Mouse (Mus musculus) lung, adult 2 months (tissue): ENCODE measurements at regions not wholly inside any gene's neighbourhood (a gene's known extent, or its start where the extent isn't known, plus 50 kb on each side); places are given as distances from the start of the nearest gene placed in this dataset.

Experiments used
- DNase-seq: peaks from one replicate; pipeline ENCODE4 v3.0.0; 2022
- H3K4me1 ChIP-seq: fragments of 200-500 bp; 2 replicates; pipeline ENCODE4 v1.6.1; 2011; ENCODE audit warnings: low read length; ENCODE audit not compliant: control insufficient read depth, insufficient read depth
- H3K4me3 ChIP-seq: fragments of 200-500 bp; replicated peaks from 2 replicates; pipeline ENCODE3; 2011; ENCODE audit warnings: low read depth, mild to moderate bottlenecking, control low read depth, low read length; ENCODE audit errors: extremely low read depth
- CTCF ChIP-seq: fragments of 200-500 bp; IDR thresholded peaks from 2 replicates; pipeline ENCODE4 v1.5.1; 2011; ENCODE audit warnings: mild to moderate bottlenecking, low read length, control low read depth; ENCODE audit not compliant: insufficient read depth
- POLR2A ChIP-seq: fragments of 200-500 bp; IDR thresholded peaks from 2 replicates; pipeline ENCODE4 v1.6.1; 2011; ENCODE audit warnings: low read depth, mild to moderate bottlenecking, control low read depth, low read length, borderline replicate concordance; ENCODE audit errors: extremely low read depth
- WGBS: fragments of 180-500 bp; shearing (Covaris S2); methylation state at CpG from one replicate; pipeline ENCODE4 v1.1.7; 2018; 5-methylcytosine and 5-hydroxymethylcytosine counted together

- Histone ChIP-seq H3K4me1 (no peaks in the 10 kb centered on the region), H3K4me3 (no peak overlapping the region)
- no peak for DNase-seq
- no peak for TF ChIP-seq CTCF
- TF ChIP-seq POLR2A: no peak
- 82% methylated on average over 5 of the region's 5 CpGs for WGBS
These were observed 104.8 kb upstream of the Ubr2 start for GRCm38 (mm10) chr17:47115141-47115540.

DNA sequence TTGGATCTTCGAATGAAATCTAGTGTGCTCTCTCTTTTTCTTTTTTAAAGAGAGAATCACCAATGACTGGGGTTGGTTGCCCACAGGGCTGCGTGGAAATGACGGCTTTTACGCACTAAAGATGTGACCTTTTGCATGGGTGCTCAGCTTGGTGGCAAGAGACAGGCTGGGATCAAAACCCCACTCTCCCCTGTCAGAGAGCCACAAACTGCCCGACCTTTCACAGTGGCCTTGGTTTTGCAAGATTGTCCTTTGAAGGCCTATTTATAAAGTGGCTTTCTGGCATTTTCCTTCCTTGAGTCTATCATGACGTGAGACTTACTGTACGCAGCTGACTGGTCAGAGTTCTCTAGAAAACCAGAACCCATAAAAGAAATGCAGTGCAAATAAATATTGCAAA lies 104.4 kb upstream of the Ubr2 start:
- WGBS: 77% methylated on average over 7 of the region's 7 CpGs
- no peak for DNase-seq
- H3K4me3 ChIP-seq: no peak overlapping the region
- no peaks in the 10 kb centered on the region for H3K4me1 ChIP-seq
- TF ChIP-seq CTCF (no peak), POLR2A (no peak)

DNA sequence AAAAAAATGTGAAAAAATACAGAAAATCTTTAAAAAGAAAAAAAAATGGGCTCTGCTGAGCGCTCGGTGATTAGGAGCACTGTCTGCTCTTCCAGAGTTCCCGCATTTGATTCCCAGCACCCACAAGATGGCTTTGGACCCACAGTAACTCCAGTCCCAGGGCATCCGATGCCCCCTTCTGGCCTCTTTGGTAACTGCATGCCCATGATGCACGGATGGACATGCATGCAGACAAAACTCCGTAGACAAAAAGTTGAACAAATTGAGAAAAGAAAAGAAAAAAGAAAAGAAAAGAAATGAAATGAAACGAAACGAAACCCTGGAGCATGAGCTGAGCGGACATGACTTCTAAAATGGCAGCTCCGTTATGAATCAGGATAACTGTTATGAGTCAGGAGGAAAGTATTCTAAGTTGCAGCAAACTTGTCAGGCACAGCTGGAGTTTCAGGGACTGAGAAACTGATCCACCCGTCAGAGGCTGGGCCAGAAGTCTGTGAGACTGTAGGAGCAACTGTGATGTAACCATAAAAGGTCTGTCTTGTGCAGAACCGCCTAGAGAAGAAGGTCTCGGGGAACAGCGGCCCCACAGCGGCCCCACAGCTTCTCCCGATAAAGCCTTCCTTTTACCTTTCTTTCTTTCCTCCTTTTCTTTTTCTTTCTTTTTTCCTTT lies 102.3 kb upstream of the Ubr2 start:
- no peaks in the 10 kb centered on the region for H3K4me1 ChIP-seq
- TF ChIP-seq POLR2A (no peak), CTCF (peak; percentile 44; the same call in 1 of the 2 replicates)
- no peak for DNase-seq
- WGBS: 81% methylated on average over 16 of the region's 16 CpGs
- H3K4me3 ChIP-seq: no peak overlapping the region

DNA sequence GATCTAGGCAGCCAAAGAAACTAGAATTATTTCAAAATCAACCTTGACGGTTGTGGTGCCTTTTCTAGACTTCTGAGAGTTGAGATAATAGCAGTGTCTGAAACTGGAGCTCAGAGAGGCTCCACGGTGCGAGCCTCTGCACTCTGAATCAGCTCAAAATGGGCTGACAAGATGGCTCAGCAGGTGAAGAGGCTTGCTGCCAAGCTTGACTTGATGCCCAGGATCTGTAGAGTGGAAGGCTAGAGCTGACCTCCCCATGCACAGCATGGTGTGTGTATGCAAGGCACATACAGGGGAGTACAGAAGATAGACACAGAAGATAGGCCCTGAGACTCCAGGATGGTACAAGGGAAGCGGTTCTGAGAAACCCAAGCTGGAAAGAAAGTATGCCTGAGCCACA lies 100.5 kb upstream of the Ubr2 start:
- TF ChIP-seq POLR2A (no peak), CTCF (no peak)
- Histone ChIP-seq H3K4me1 (no peaks in the 10 kb centered on the region), H3K4me3 (no peak overlapping the region)
- DNase-seq: no peak
- 90% methylated on average over 4 of the region's 4 CpGs for WGBS

- TF ChIP-seq CTCF (no peak), POLR2A (no peak)
- no peak overlapping the region for H3K4me3 ChIP-seq
- H3K4me1 ChIP-seq: no peaks in the 10 kb centered on the region
- DNase-seq: no peak
- 60% methylated on average over 4 of the region's 4 CpGs for WGBS
These were observed 94.0 kb upstream of the Ubr2 start for GRCm38 (mm10) chr17:47104328-47104727.

DNA sequence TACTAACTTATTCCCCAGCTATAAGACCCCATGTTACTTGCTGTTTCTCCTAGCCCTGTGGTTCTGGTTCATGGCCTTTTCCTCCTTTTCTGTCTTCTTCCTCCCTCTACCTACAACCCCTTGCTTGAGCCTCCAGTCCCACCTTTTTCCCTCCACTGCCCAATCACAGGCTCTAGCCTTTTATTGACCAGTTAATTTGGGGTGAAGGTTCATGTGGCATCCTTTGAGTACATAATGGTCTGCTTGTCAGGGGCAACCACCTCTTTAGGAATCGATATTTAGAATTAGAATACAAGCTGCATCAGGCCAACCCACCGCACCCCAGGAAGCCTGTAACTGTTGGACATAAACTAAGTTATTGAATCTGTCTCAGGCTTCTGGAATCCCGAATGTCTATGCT lies 84.8 kb upstream of the Ubr2 start:
- no peak for TF ChIP-seq POLR2A
- no peak for TF ChIP-seq CTCF
- Histone ChIP-seq H3K4me1 (no peaks in the 10 kb centered on the region), H3K4me3 (no peak overlapping the region)
- no peak for DNase-seq
- WGBS: 80% methylated on average over 3 of the region's 3 CpGs

DNA sequence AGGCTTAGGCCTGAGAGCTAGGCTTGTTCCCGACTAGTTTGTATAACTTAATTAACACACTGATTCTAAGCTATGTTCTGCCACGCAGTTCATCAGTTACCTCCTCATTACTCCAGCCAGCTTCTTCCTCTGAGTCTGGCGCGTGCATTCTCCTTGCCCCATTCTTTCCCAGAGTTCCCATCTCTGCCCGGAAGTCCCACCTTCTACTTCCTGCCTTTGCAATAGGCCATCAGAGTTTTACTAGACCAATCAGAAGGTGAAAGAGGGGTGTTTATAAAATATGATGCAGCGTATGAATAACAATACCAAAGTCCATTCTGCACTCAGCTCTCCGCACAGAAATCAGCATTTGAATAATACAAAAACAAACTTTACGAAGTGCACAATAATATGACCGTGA lies 81.7 kb upstream of the Ubr2 start:
- no peak for DNase-seq
- Histone ChIP-seq H3K4me3 (no peak overlapping the region), H3K4me1 (no peaks in the 10 kb centered on the region)
- 89% methylated on average over 9 of the region's 9 CpGs for WGBS
- TF ChIP-seq CTCF: no peak
- TF ChIP-seq POLR2A: no peak

DNA sequence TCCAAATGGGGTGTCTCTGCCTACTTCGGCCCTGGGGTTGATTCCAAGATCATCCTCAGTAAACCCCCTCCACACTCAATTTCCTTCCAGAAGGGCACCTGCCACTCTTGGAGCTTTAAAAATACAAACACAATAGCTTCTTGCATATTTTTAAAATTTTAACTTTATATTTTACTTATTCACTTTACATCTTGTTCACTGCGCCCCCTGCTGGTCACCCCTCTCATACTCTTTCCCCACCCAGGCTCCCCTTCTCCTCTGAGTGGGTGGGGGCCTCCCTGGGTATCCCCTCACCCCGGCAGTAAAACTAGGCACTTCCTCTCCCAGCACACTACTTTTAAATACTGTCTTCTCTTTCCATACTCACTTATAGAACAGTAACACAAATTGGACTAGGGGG lies 79.4 kb upstream of the Ubr2 start:
- H3K4me1 ChIP-seq: no peaks in the 10 kb centered on the region
- H3K4me3 ChIP-seq: no peak overlapping the region
- TF ChIP-seq POLR2A (no peak), CTCF (peak; percentile 37)
- WGBS: 74% methylated on average over 3 of the region's 3 CpGs
- DNase-seq: peak; percentile 55

DNA sequence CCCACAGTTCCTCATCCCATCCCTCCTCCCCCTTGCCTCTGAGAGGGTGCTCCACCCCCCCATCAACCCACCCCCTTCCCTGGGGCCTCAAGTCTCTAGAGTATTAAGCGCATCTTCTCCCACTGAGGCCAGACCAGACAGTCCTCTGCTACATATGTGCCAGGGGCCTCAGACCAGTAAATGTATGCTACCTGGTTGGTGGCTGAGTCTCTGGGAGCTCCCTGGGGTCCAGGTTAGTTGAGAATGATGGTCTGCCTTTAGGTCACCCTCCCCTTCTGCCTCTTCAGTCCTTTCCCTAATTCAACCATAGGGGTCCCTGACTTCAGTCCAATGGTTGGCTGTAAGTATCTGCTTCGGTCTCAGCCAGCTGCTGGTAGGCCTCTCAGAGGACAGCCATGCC lies 58.9 kb upstream of the Ubr2 start:
- no peak for TF ChIP-seq POLR2A
- no peak for TF ChIP-seq CTCF
- no peak for DNase-seq
- H3K4me1 ChIP-seq: no peaks in the 10 kb centered on the region
- H3K4me3 ChIP-seq: no peak overlapping the region
- WGBS: 87% methylated on average over 2 of the region's 2 CpGs

DNA sequence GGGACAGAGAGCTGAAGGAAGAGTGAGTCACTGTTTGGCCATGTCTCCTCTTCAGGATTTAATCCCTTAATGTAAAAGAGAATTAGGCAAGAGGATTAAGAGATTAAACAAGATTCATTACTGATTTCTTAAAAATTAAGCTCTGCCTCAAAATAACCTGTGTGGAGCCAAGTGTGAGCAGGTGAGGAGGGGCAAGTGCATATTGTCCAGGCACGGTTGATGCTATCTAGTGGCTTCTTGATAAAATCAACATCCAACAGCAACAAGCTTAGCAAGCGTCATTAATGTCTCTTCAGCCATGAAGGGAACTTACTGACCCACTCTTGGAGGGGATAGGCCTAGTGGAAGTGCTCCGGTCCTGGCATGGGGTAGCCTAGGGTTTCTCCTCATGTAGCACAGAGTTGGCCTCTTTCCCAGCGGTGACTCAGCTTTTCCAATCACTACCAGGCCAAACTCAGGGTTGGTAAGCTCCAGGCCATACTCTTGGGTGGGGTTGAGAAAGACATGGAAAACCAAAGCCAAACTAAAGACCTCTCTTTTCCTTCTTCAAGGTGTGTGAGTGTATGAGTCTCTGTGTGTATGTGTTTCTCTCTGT lies 55.0 kb upstream of the Ubr2 start:
- no peak for DNase-seq
- 0 out of 2 replicates have a peak, but pooled peaks cover under 1% of the 10 kb centered on the region for H3K4me1 ChIP-seq
- no peak overlapping the region for H3K4me3 ChIP-seq
- TF ChIP-seq CTCF (no peak), POLR2A (no peak)
- 71% methylated on average over 4 of the region's 4 CpGs for WGBS
